Mouse (Mus musculus) ES-Bruce4 (cell line): ENCODE measurements around the gene Kbtbd12. TPM values are rescaled to one million over a fixed set of nuclear protein-coding genes. Genes with fewer than 3 reads are reported as not detected.

Experiments used
- H3K27ac ChIP-seq: 2 replicates; pipeline ENCODE4 v1.5.1; 2012; ENCODE audit warnings: low read length, inconsistent platforms; ENCODE audit not compliant: insufficient read depth
- H3K27me3 ChIP-seq: 2 replicates; pipeline ENCODE4 v1.6.1; 2012; ENCODE audit warnings: mild to moderate bottlenecking, low read length, inconsistent platforms; ENCODE audit not compliant: control insufficient read depth, poor library complexity, insufficient read depth, severe bottlenecking
- H3K36me3 ChIP-seq: 2 replicates; pipeline ENCODE4 v1.6.1; 2012; ENCODE audit warnings: inconsistent platforms, mild to moderate bottlenecking, low read length, moderate library complexity; ENCODE audit not compliant: control insufficient read depth, poor library complexity, insufficient read depth, severe bottlenecking
- H3K4me1 ChIP-seq: one replicate; pipeline ENCODE4 v1.8.1; 2011; ENCODE audit warnings: low read length; ENCODE audit not compliant: control insufficient read depth, insufficient read depth
- H3K4me3 ChIP-seq: 2 replicates; pipeline ENCODE4 v1.5.1; 2011; ENCODE audit warnings: low read depth, mild to moderate bottlenecking, low read length
- H3K9ac ChIP-seq: 2 replicates; pipeline ENCODE4 v1.6.1; 2012; ENCODE audit warnings: low read depth, mild to moderate bottlenecking, inconsistent platforms; ENCODE audit not compliant: poor library complexity, severe bottlenecking
- H3K9me3 ChIP-seq: replicated peaks from 2 replicates; pipeline ENCODE4 v1.6.1; 2012; ENCODE audit warnings: mild to moderate bottlenecking, low read length, inconsistent platforms; ENCODE audit not compliant: control insufficient read depth, poor library complexity, insufficient read depth, severe bottlenecking
- CTCF ChIP-seq: IDR thresholded peaks from one replicate; pipeline ENCODE4 v1.8.1; 2011; ENCODE audit warnings: low read depth, low read length
- EP300 ChIP-seq: IDR thresholded peaks from 2 replicates; pipeline ENCODE4 v1.6.1; 2011; ENCODE audit warnings: low read depth, low read length; ENCODE audit not compliant: insufficient read depth
- POLR2A ChIP-seq: IDR thresholded peaks from one replicate; pipeline ENCODE4 v1.8.1; 2011; ENCODE audit warnings: low read length; ENCODE audit not compliant: insufficient read depth
- polyA plus RNA-seq: library from polyadenylated mRNA; stranded (reverse); fragments of >200 nt; gene quantifications from 2 replicates; pipeline ENCODE4 v1.2.4, GENCODE M21; 2011; ENCODE audit warnings: low read depth; ENCODE audit not compliant: missing spikeins, insufficient read depth, insufficient read length

Kbtbd12 gene
- polyA plus RNA-seq, 1 experiment, result not detected

GRCm38 (mm10) chr6:88630560-88630959 lies 7.2 kb downstream of the Kbtbd12 start:
- no peak for TF ChIP-seq CTCF
- no peak for TF ChIP-seq EP300
- no peak for TF ChIP-seq POLR2A
- Histone ChIP-seq H3K9me3 (no peaks in the 10 kb centered on the region), H3K36me3 (no peaks in the 10 kb centered on the region), H3K9ac (no peak overlapping the region), H3K27me3 (peaks cover 5% of the 10 kb centered on the region), H3K4me3 (no peak overlapping the region), H3K4me1 (no peaks in the 10 kb centered on the region), H3K27ac (no peak overlapping the region)

GRCm38 (mm10) chr6:88629821-88630220 lies 7.9 kb downstream of the Kbtbd12 start:
- Histone ChIP-seq H3K4me3 (no peak overlapping the region), H3K36me3 (no peaks in the 10 kb centered on the region), H3K9ac (no peak overlapping the region), H3K27ac (no peak overlapping the region), H3K4me1 (no peaks in the 10 kb centered on the region), H3K27me3 (peaks cover 5% of the 10 kb centered on the region), H3K9me3 (no peaks in the 10 kb centered on the region)
- TF ChIP-seq EP300 (no peak), CTCF (no peak), POLR2A (no peak)

- H3K27ac ChIP-seq, result no peak overlapping the region
- no peaks in the 10 kb centered on the region for H3K4me1 ChIP-seq
- H3K9me3 ChIP-seq, result no peaks in the 10 kb centered on the region
- H3K36me3 ChIP-seq, result no peaks in the 10 kb centered on the region
- H3K9ac ChIP-seq, result peak overlapping the region; percentile 54
- H3K27me3 ChIP-seq, result peaks cover 5% of the 10 kb centered on the region
- peak overlapping the region; percentile 51 for H3K4me3 ChIP-seq
- no peak for TF ChIP-seq POLR2A
- no peak for TF ChIP-seq EP300
Measured at GRCm38 (mm10) chr6:88627317-88627811, 10.4 kb downstream of the Kbtbd12 start.

- no peak overlapping the region for H3K27ac ChIP-seq
- H3K27me3 ChIP-seq, result peaks cover 5% of the 10 kb centered on the region
- no peaks in the 10 kb centered on the region for H3K9me3 ChIP-seq
- no peaks in the 10 kb centered on the region for H3K36me3 ChIP-seq
- peak overlapping the region; percentile 51 for H3K4me3 ChIP-seq
- no peaks in the 10 kb centered on the region for H3K4me1 ChIP-seq
- TF ChIP-seq CTCF, result no peak
- no peak for TF ChIP-seq POLR2A
- TF ChIP-seq EP300, result no peak
- H3K9ac ChIP-seq, result peak overlapping the region; percentile 54
Measured at GRCm38 (mm10) chr6:88626912-88627311, 10.8 kb downstream of the Kbtbd12 start.

- no peak overlapping the region for H3K4me3 ChIP-seq
- no peaks in the 10 kb centered on the region for H3K36me3 ChIP-seq
- no peak overlapping the region for H3K27ac ChIP-seq
- H3K9me3 ChIP-seq, result no peaks in the 10 kb centered on the region
- TF ChIP-seq CTCF (no peak), EP300 (no peak), POLR2A (no peak)
- H3K27me3 ChIP-seq, result peaks cover 5% of the 10 kb centered on the region
- H3K4me1 ChIP-seq, result no peaks in the 10 kb centered on the region
- H3K9ac ChIP-seq, result no peak overlapping the region
Measured at GRCm38 (mm10) chr6:88626462-88626861, 11.3 kb downstream of the Kbtbd12 start.

- H3K4me3 ChIP-seq, result no peak overlapping the region
- H3K27ac ChIP-seq, result no peak overlapping the region
- no peaks in the 10 kb centered on the region for H3K4me1 ChIP-seq
- peaks cover under 1% of the 10 kb centered on the region for H3K27me3 ChIP-seq
- H3K36me3 ChIP-seq, result no peaks in the 10 kb centered on the region
- TF ChIP-seq EP300, result no peak
- H3K9ac ChIP-seq, result no peak overlapping the region
- H3K9me3 ChIP-seq, result no peaks in the 10 kb centered on the region
Measured at GRCm38 (mm10) chr6:88621816-88622481, 15.8 kb downstream of the Kbtbd12 start.
